Comparison of ENCODE assay signal across 10 mouse cellular contexts in genomic region chr17:17834896-17835295, GRCm38 (mm10). TPM values are rescaled to one million over a fixed set of nuclear protein-coding genes. Genes with fewer than 3 reads are reported as not detected.
A peak's percentile ranks its signal among the peaks of the same experiment; 100 is the strongest.
DNase-seq lines count a peak whose midpoint lies in the region; ATAC-seq lines count a peak whose summit lies in the region.
"Had no signal": no experiment of that assay in that cellular context is flagged by ENCODE, and none has a peak within 500 bp of the region (broad histone marks: within the 10 kb centered on the region; RNA-seq: fewer than 3 reads in every experiment).

No protein-coding gene starts in this region.

- no peaks in the 10 kb centered on the region for H3K27me3 ChIP-seq in embryonic facial prominence, embryonic 11.5 days (ENCODE audit: control insufficient read depth, insufficient read depth, low read length)
- H3K27me3 ChIP-seq in kidney, embryonic 15.5 days: no peaks in the 10 kb centered on the region
- H3K27me3 ChIP-seq in forebrain, embryonic 16.5 days (replicated peaks; ENCODE audit: control insufficient read depth, insufficient read depth, low read length): no peaks in the 10 kb centered on the region
- H3K27me3 ChIP-seq: neural tube, embryonic 13.5 days had no signal

- H3K4me3 ChIP-seq in embryonic facial prominence, embryonic 11.5 days (ENCODE audit: low read depth, low read length): no peak overlapping the region
- no peak overlapping the region for H3K4me3 ChIP-seq in kidney, embryonic 15.5 days (replicated peaks)
- no peak overlapping the region for H3K4me3 ChIP-seq in forebrain, embryonic 16.5 days (replicated peaks; ENCODE audit: low read length)
- H3K4me3 ChIP-seq: neural tube, embryonic 13.5 days had no signal

- no peak overlapping the region for H3K27ac ChIP-seq in embryonic facial prominence, embryonic 11.5 days (replicated peaks; ENCODE audit: low read depth, low read length)
- 0 out of 2 replicates have a peak overlapping the region, but pooled peaks have one; percentile 52 for H3K27ac ChIP-seq in kidney, embryonic 15.5 days
- H3K27ac ChIP-seq in forebrain, embryonic 16.5 days (ENCODE audit: low read length): no peak overlapping the region
- H3K27ac ChIP-seq: neural tube, embryonic 13.5 days had no signal

- 11% methylated on average over 1 of the region's 1 CpGs for WGBS in embryonic facial prominence, embryonic 11.5 days
- WGBS in kidney, embryonic 15.5 days: 0% methylated on average over 1 of the region's 1 CpGs
- 21% methylated on average over 1 of the region's 1 CpGs for WGBS in forebrain, embryonic 16.5 days

- H3K9ac ChIP-seq in embryonic facial prominence, embryonic 11.5 days (replicated peaks; ENCODE audit: low read length): no peak overlapping the region
- H3K9ac ChIP-seq in kidney, embryonic 15.5 days: no peak overlapping the region
- H3K9ac ChIP-seq in forebrain, embryonic 16.5 days (replicated peaks; ENCODE audit: low read depth, low read length): no peak overlapping the region
- H3K9ac ChIP-seq: neural tube, embryonic 13.5 days had no signal

- H3K9me3 ChIP-seq in embryonic facial prominence, embryonic 11.5 days (replicated peaks; ENCODE audit: control insufficient read depth, low read length): no peaks in the 10 kb centered on the region
- no peaks in the 10 kb centered on the region for H3K9me3 ChIP-seq in kidney, embryonic 15.5 days (replicated peaks)
- H3K9me3 ChIP-seq in forebrain, embryonic 16.5 days (ENCODE audit: control insufficient read depth, low read length): no peaks in the 10 kb centered on the region
- H3K9me3 ChIP-seq: neural tube, embryonic 13.5 days had no signal

- H3K4me1 ChIP-seq in embryonic facial prominence, embryonic 11.5 days (ENCODE audit: control insufficient read depth, insufficient read depth, low read length): peaks cover 8% of the 10 kb centered on the region
- H3K4me1 ChIP-seq in kidney, embryonic 15.5 days: peaks cover 81% of the 10 kb centered on the region
- H3K4me1 ChIP-seq in forebrain, embryonic 16.5 days (replicated peaks; ENCODE audit: control insufficient read depth, insufficient read depth, low read length): peaks cover 55% of the 10 kb centered on the region

- DNase-seq in lung, adult 18-20 months: peak; percentile 64 to 71
- no peak for DNase-seq in lung, postnatal 25 days (ENCODE audit: low spot score)
- peak; percentile 68 for DNase-seq in embryonic facial prominence, embryonic 11.5 days (ENCODE audit: low spot score)
- DNase-seq in lung, postnatal 4 days: peak; percentile 56 to 68
- DNase-seq in spleen, postnatal 4 days (ENCODE audit: low spot score in 2 of 2): no peak
- DNase-seq in cerebellum, adult 8-10 months: no peak

- ATAC-seq in embryonic facial prominence, embryonic 11.5 days (replicated peaks; ENCODE audit: insufficient number of reproducible peaks, low FRiP score, low TSS enrichment, low read depth): no peak
- ATAC-seq in kidney, embryonic 15.5 days (replicated peaks; ENCODE audit: low FRiP score): no peak
- ATAC-seq in forebrain, embryonic 16.5 days: no peak

- no peaks in the 10 kb centered on the region; the same call in none of the 2 replicates for H3K36me3 ChIP-seq in embryonic facial prominence, embryonic 11.5 days (replicated peaks; ENCODE audit: control insufficient read depth, insufficient read depth, low read depth, low read length)
- H3K36me3 ChIP-seq in kidney, embryonic 15.5 days: peaks cover 67% of the 10 kb centered on the region
- peaks cover 10% of the 10 kb centered on the region for H3K36me3 ChIP-seq in forebrain, embryonic 16.5 days (ENCODE audit: control insufficient read depth, insufficient read depth)

- H3K4me2 ChIP-seq in embryonic facial prominence, embryonic 11.5 days (ENCODE audit: low read depth, low read length): no peak overlapping the region
- H3K4me2 ChIP-seq in kidney, embryonic 15.5 days: peak overlapping the region; percentile 21; the same call in 1 of the 2 replicates
- no peak overlapping the region for H3K4me2 ChIP-seq in forebrain, embryonic 16.5 days (ENCODE audit: low read length)

RNA-seq across cellular contexts. Expression of gene Spaca6, which starts 7.9 kb away (rescaled TPM):
- polyA plus RNA-seq in embryonic facial prominence, embryonic 11.5 days (2014; fragmentation: Nextera tagmentation; extraction: Ambion mirVana): 13.7 and 18.5 TPM in 2 replicates
- 37.3 and 37.7 TPM in 2 replicates for polyA plus RNA-seq in kidney, embryonic 15.5 days (2015; fragmentation: Nextera tagmentation; extraction: Ambion mirVana)
- 19.0 and 30.7 TPM in 2 replicates for polyA plus RNA-seq in forebrain, embryonic 16.5 days (2015; fragmentation: Nextera tagmentation; extraction: Ambion mirVana)

RNA-seq across cellular contexts. Expression of gene Has1, which starts 20.1 kb away (rescaled TPM):
- 0.70 and 0.74 TPM in 2 replicates for polyA plus RNA-seq in embryonic facial prominence, embryonic 11.5 days (2014; fragmentation: Nextera tagmentation; extraction: Ambion mirVana)
- polyA plus RNA-seq in kidney, embryonic 15.5 days (2015; fragmentation: Nextera tagmentation; extraction: Ambion mirVana): 0.88 and 1.1 TPM in 2 replicates
- 0.32 and 0.92 TPM in 2 replicates for polyA plus RNA-seq in forebrain, embryonic 16.5 days (2015; fragmentation: Nextera tagmentation; extraction: Ambion mirVana)

RNA-seq across cellular contexts. Expression of gene Fpr1, which starts 48.8 kb away (rescaled TPM):
- 0.15 TPM in 1 of 2 replicates, not detected in the other for polyA plus RNA-seq in embryonic facial prominence, embryonic 11.5 days (2014; fragmentation: Nextera tagmentation; extraction: Ambion mirVana)
- polyA plus RNA-seq in kidney, embryonic 15.5 days (2015; fragmentation: Nextera tagmentation; extraction: Ambion mirVana): 0.32 and 0.73 TPM in 2 replicates
- polyA plus RNA-seq in forebrain, embryonic 16.5 days (2015; fragmentation: Nextera tagmentation; extraction: Ambion mirVana): not detected in 2 replicates
- polyA plus RNA-seq: brain, embryonic 14.5 days had no signal

RNA-seq across cellular contexts. Expression of gene Fpr2, which starts 52.7 kb away (rescaled TPM):
- not detected in 2 replicates for polyA plus RNA-seq in embryonic facial prominence, embryonic 11.5 days (2014; fragmentation: Nextera tagmentation; extraction: Ambion mirVana)
- polyA plus RNA-seq in kidney, embryonic 15.5 days (2015; fragmentation: Nextera tagmentation; extraction: Ambion mirVana): 0.60 and 0.73 TPM in 2 replicates
- not detected in 2 replicates for polyA plus RNA-seq in forebrain, embryonic 16.5 days (2015; fragmentation: Nextera tagmentation; extraction: Ambion mirVana)

RNA-seq across cellular contexts. Expression of gene Fpr3, which starts 52.8 kb away (rescaled TPM):
- polyA plus RNA-seq in embryonic facial prominence, embryonic 11.5 days (2014; fragmentation: Nextera tagmentation; extraction: Ambion mirVana): not detected in 2 replicates
- not detected in 2 replicates for polyA plus RNA-seq in kidney, embryonic 15.5 days (2015; fragmentation: Nextera tagmentation; extraction: Ambion mirVana)
- not detected in 2 replicates for polyA plus RNA-seq in forebrain, embryonic 16.5 days (2015; fragmentation: Nextera tagmentation; extraction: Ambion mirVana)
- polyA plus RNA-seq: brain, embryonic 14.5 days; neural tube, embryonic 13.5 days had no signal

Comparison
In these comparisons a context has a peak if more than half of its experiments do, and no peak if none do; other contexts are left out.
1. DNase-seq: peak in lung, adult 18-20 months (2 of 2), embryonic facial prominence, embryonic 11.5 days (single experiment) and lung, postnatal 4 days (2 of 2); none in lung, postnatal 25 days (single experiment), spleen, postnatal 4 days (0 of 2) and cerebellum, adult 8-10 months (single experiment).